In genomic region chr11:74837694-74838431, GRCm38 (mm10) we compare ENCODE assay signal across 8 mouse cellular contexts. TPM values are rescaled to one million over a fixed set of nuclear protein-coding genes. Genes with fewer than 3 reads are reported as not detected.
DNase-seq lines count a peak whose midpoint lies in the region; ATAC-seq and TF ChIP-seq lines count a peak whose summit lies in the region.

No protein-coding gene starts in this region.

- no peaks in the 10 kb centered on the region for H3K9me3 ChIP-seq in lung, embryonic 16.5 days (ENCODE audit: control insufficient read depth, low read length)

- 0 out of 2 replicates have a peak, but pooled peaks have one; percentile 60 for TF ChIP-seq CTCF in thymus, adult 2 months (IDR thresholded peaks at IDR 0.05; ENCODE audit: borderline replicate concordance, control insufficient read depth, extremely low read depth, insufficient read depth, low read length, poor library complexity)

- peak; percentile 43; the same call in 1 of the 2 replicates for TF ChIP-seq POLR2A in thymus, adult 2 months (IDR thresholded peaks at IDR 0.05; ENCODE audit: control insufficient read depth, extremely low read depth, insufficient read depth, low read length, poor library complexity)

- H3K9ac ChIP-seq in lung, embryonic 16.5 days (ENCODE audit: low read length) = peak overlapping the region; percentile 61

- H3K27me3 ChIP-seq in lung, embryonic 16.5 days (ENCODE audit: control insufficient read depth, insufficient read depth, low read depth, low read length) = no peaks in the 10 kb centered on the region
- H3K27me3 ChIP-seq in thymus, adult 2 months (ENCODE audit: control insufficient read depth, insufficient read depth, low read length) = no peaks in the 10 kb centered on the region

- H3K36me3 ChIP-seq in lung, embryonic 16.5 days (ENCODE audit: control insufficient read depth, insufficient read depth, low read length) = no peaks in the 10 kb centered on the region
- H3K36me3 ChIP-seq in thymus, adult 2 months (ENCODE audit: control insufficient read depth, insufficient read depth, low read length) = no peaks in the 10 kb centered on the region

- peak; percentile 60 for ATAC-seq in frontal cortex, adult (ENCODE audit: low TSS enrichment)
- peak; percentile 63 to 76 for ATAC-seq in hematopoietic stem cell, adult 5-6 weeks (replicated peaks in 1 of 2; ENCODE audit: insufficient read depth in 1 of 2, low FRiP score in 2 of 2, low TSS enrichment in 1 of 2, low read depth in 1 of 2, poor library complexity in 2 of 2, severe bottlenecking in 2 of 2)
- ATAC-seq in lung, embryonic 16.5 days (ENCODE audit: low read depth) = peak; percentile 85

- H3K4me3 ChIP-seq in lung, embryonic 16.5 days (ENCODE audit: low read length) = peak overlapping the region; percentile 65
- peak overlapping the region; percentile 61 for H3K4me3 ChIP-seq in thymus, adult 2 months (ENCODE audit: control insufficient read depth, insufficient read depth, low read length)

- DNase-seq in MN1 (ENCODE audit: low spot score) = peak; percentile 93
- DNase-seq in cerebellum, adult 9-10 months = peak; percentile 96
- peak; percentile 96 for DNase-seq in layer of hippocampus, adult 9-11 months
- DNase-seq in ovary, adult 18-20 months (ENCODE audit: low spot score) = peak; percentile 90
- peak; percentile 98 for DNase-seq in thymus, adult 2 months

- H3K4me1 ChIP-seq in lung, embryonic 16.5 days (replicated peaks; ENCODE audit: control insufficient read depth, insufficient read depth, low read length) = peaks cover 40% of the 10 kb centered on the region
- H3K4me1 ChIP-seq in thymus, adult 2 months (replicated peaks; ENCODE audit: control insufficient read depth, insufficient read depth, low read length) = peaks cover 44% of the 10 kb centered on the region

- under 1% methylated on average over 47 of the region's 54 CpGs for WGBS in lung, embryonic 16.5 days
- WGBS in thymus, adult 2 months = 1% methylated on average over 53 of the region's 54 CpGs

- peak overlapping the region; percentile 91 for H3K27ac ChIP-seq in lung, embryonic 16.5 days (ENCODE audit: low read length)
- peak overlapping the region; percentile 85 for H3K27ac ChIP-seq in thymus, adult 2 months (ENCODE audit: control insufficient read depth, insufficient read depth, low read length)

- H3K4me2 ChIP-seq in lung, embryonic 16.5 days (ENCODE audit: low read depth, low read length) = peak overlapping the region; percentile 90

RNA-seq across cellular contexts. Expression of gene Mnt, which starts 7.1 kb away (rescaled TPM):
- total RNA-seq in hematopoietic stem cell, adult 5-6 weeks (2017) = 6.3 and 8.3 TPM in 2 replicates
- polyA plus RNA-seq in lung, embryonic 16.5 days (2015; fragmentation: Nextera tagmentation; extraction: Ambion mirVana) = 3.0 and 3.1 TPM in 2 replicates
- polyA plus RNA-seq in thymus, adult 2 months (2012; rRNA removed) = 39.9 and 48.4 TPM in 2 replicates

RNA-seq across cellular contexts. Expression of gene Sgsm2, which starts 59.0 kb away (rescaled TPM):
- total RNA-seq in hematopoietic stem cell, adult 5-6 weeks (2017) = 4.6 and 5.6 TPM in 2 replicates
- polyA plus RNA-seq in lung, embryonic 16.5 days (2015; fragmentation: Nextera tagmentation; extraction: Ambion mirVana) = 3.4 and 4.2 TPM in 2 replicates
- 13.5 and 14.5 TPM in 2 replicates for polyA plus RNA-seq in thymus, adult 2 months (2012; rRNA removed)

Comparison
In these comparisons a context has a peak if more than half of its experiments do, and no peak if none do; other contexts are left out.
1. Peak in every context shown above with its lines: DNase-seq, ATAC-seq, H3K4me3 ChIP-seq and H3K27ac ChIP-seq.